Mouse (Mus musculus) gastrocnemius, adult 8-10 months (tissue): ENCODE measurements around the gene Fam219a. TPM values are rescaled to one million over a fixed set of nuclear protein-coding genes. Genes with fewer than 3 reads are reported as not detected.

Source experiments
- DNase-seq, 2 experiments: peaks; one replicate each; pipeline ENCODE4 v3.0.0; 2022; ENCODE audit warnings: low spot score in 2 of 2
- total RNA-seq, 4 experiments: library from RNA; stranded (reverse); gene quantifications; 2 replicates each; pipeline ENCODE4 v1.2.4; 2022

The Fam219a gene
- total RNA-seq, 4 experiments from 2014 or later, result 19.1 to 29.8 (median 24.0) TPM

GRCm38 (mm10) chr4:41506906-41507305 is 62.4 kb downstream of the Fam219a start:
- DNase-seq, result peak; percentile 81 to 85

GRCm38 (mm10) chr4:41506156-41506555 is 63.2 kb downstream of the Fam219a start:
- DNase-seq, result peak in 1 of 2 experiments; percentile 66

- no peak for DNase-seq
These were observed 64.2 kb downstream of the Fam219a start for GRCm38 (mm10) chr4:41505131-41505551.

GRCm38 (mm10) chr4:41504325-41504724 is 65.0 kb downstream of the Fam219a start:
- no peak for DNase-seq

GRCm38 (mm10) chr4:41502986-41503412 is 66.3 kb downstream of the Fam219a start, which contains the start of gene AI464131:
Gene AI464131, minus strand, starts transcription at chr4:41503076.
- DNase-seq, result peak; percentile 99

- peak; percentile 71 to 78 for DNase-seq
These were observed 67.0 kb downstream of the Fam219a start for GRCm38 (mm10) chr4:41502171-41502940.

- DNase-seq, result no peak
These were observed 68.6 kb downstream of the Fam219a start for GRCm38 (mm10) chr4:41500787-41501186.

- DNase-seq, result no peak
These were observed 69.7 kb downstream of the Fam219a start for GRCm38 (mm10) chr4:41499619-41500018.

- no peak for DNase-seq
These were observed 70.4 kb downstream of the Fam219a start for GRCm38 (mm10) chr4:41498921-41499391.

GRCm38 (mm10) chr4:41497995-41498845 is 71.1 kb downstream of the Fam219a start:
- no peak for DNase-seq

- no peak for DNase-seq
These were observed 71.8 kb downstream of the Fam219a start for GRCm38 (mm10) chr4:41497579-41497978.

- DNase-seq, result no peak
These were observed 72.3 kb downstream of the Fam219a start for GRCm38 (mm10) chr4:41497046-41497445.

- DNase-seq, result no peak
These were observed 73.5 kb downstream of the Fam219a start for GRCm38 (mm10) chr4:41495850-41496249.

- no peak for DNase-seq
These were observed 74.3 kb downstream of the Fam219a start for GRCm38 (mm10) chr4:41495076-41495475.

GRCm38 (mm10) chr4:41494378-41494777 is 75.0 kb downstream of the Fam219a start:
- DNase-seq, result no peak

GRCm38 (mm10) chr4:41493464-41494116 is 75.7 kb downstream of the Fam219a start:
- DNase-seq, result no peak

GRCm38 (mm10) chr4:41492951-41493350 is 76.4 kb downstream of the Fam219a start:
- no peak for DNase-seq

GRCm38 (mm10) chr4:41481601-41482017 is 87.7 kb downstream of the Fam219a start:
- peak; percentile 65 to 71 for DNase-seq

- DNase-seq, result peak; percentile 75 to 77
These were observed 89.1 kb downstream of the Fam219a start for GRCm38 (mm10) chr4:41480254-41480653.

- DNase-seq, result no peak
These were observed 89.9 kb downstream of the Fam219a start for GRCm38 (mm10) chr4:41479456-41479804.

- no peak for DNase-seq
These were observed 90.4 kb downstream of the Fam219a start for GRCm38 (mm10) chr4:41478751-41479455.
